Mouse (Mus musculus) hindbrain, embryonic 15.5 days (tissue): ENCODE measurements around the gene Slc17a4. TPM values are rescaled to one million over a fixed set of nuclear protein-coding genes. Genes with fewer than 3 reads are reported as not detected.

Experiments used
- ATAC-seq: fragments of 200-750 bp; cut with Nextera tagmentation; 2 replicates; pipeline ENCODE4 v1.8.0; 2017; ENCODE audit warnings: low read depth, moderate number of reproducible peaks, moderate TSS enrichment; ENCODE audit not compliant: low FRiP score
- H3K27ac ChIP-seq: fragments of 300-500 bp; sonication (generic); replicated peaks from 2 replicates; pipeline ENCODE4 v1.5.1; 2015; ENCODE audit warnings: mild to moderate bottlenecking, inconsistent platforms
- H3K27me3 ChIP-seq: fragments of 300-500 bp; sonication (generic); 2 replicates; pipeline ENCODE4 v1.6.1; 2015; ENCODE audit warnings: control low read depth, inconsistent platforms
- H3K36me3 ChIP-seq: fragments of 300-500 bp; sonication (generic); 2 replicates; pipeline ENCODE4 v1.6.1; 2015; ENCODE audit warnings: control low read depth, inconsistent platforms
- H3K4me1 ChIP-seq: fragments of 300-500 bp; sonication (generic); replicated peaks from 2 replicates; pipeline ENCODE4 v1.6.1; 2015; ENCODE audit warnings: control low read depth, inconsistent platforms
- H3K4me2 ChIP-seq: fragments of 300-500 bp; sonication (generic); 2 replicates; pipeline ENCODE4 v1.6.1; 2015; ENCODE audit warnings: moderate library complexity, mild to moderate bottlenecking, inconsistent platforms
- H3K4me3 ChIP-seq: fragments of 300-500 bp; sonication (generic); 2 replicates; pipeline ENCODE4 v1.5.1; 2015; ENCODE audit warnings: mild to moderate bottlenecking, inconsistent platforms
- H3K9ac ChIP-seq: fragments of 300-500 bp; sonication (generic); 2 replicates; pipeline ENCODE4 v1.6.1; 2015; ENCODE audit warnings: inconsistent platforms
- H3K9me3 ChIP-seq: fragments of 300-500 bp; sonication (generic); 2 replicates; pipeline ENCODE4 v1.6.1; 2016; ENCODE audit warnings: control low read depth, inconsistent platforms
- WGBS: fragments of 180-500 bp; shearing (Covaris S2); methylation state at CpG from one replicate; pipeline ENCODE4 v1.1.7; 2015; 5-methylcytosine and 5-hydroxymethylcytosine counted together
- polyA plus RNA-seq: library from polyadenylated mRNA; unstranded; fragments of >200 nt; fragmentation: Nextera tagmentation; extraction: Ambion mirVana; gene quantifications from 2 replicates; pipeline ENCODE4 v1.2.1, GENCODE M21; 2015

The Slc17a4 gene
- polyA plus RNA-seq, 1 experiment from 2014 or later = not detected

GRCm38 (mm10) chr13:23928637-23929036 lies 13.8 kb upstream of the Slc17a4 start:
- H3K27ac ChIP-seq = no peak overlapping the region
- no peak overlapping the region for H3K4me3 ChIP-seq
- no peak overlapping the region for H3K9ac ChIP-seq
- ATAC-seq = no peak
- no peaks in the 10 kb centered on the region for H3K4me1 ChIP-seq
- H3K27me3 ChIP-seq = no peaks in the 10 kb centered on the region
- WGBS = 78% methylated on average over 3 of the region's 3 CpGs
- H3K36me3 ChIP-seq = no peaks in the 10 kb centered on the region
- no peaks in the 10 kb centered on the region for H3K9me3 ChIP-seq
- H3K4me2 ChIP-seq = no peak overlapping the region

DNA sequence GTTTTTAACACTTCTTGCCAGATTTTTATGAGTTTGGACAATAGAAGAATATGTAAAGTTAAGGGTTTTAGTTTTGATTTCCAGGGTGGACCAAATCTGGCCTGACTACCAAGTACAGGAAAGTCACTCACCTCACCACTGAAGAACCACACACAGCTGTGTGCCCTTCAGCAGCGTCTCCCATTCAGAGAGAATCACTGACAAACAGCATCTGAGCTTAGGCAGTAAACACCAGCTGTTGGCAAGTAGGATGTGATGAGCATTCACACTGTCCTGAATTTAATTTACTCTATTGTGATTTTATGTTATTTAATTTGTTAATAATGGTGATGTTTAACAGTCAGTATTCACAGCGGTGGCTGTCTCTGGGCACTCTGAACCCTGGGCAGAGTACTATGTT lies 11.0 kb upstream of the Slc17a4 start:
- WGBS = 79% methylated on average over 2 of the region's 2 CpGs
- no peaks in the 10 kb centered on the region for H3K27me3 ChIP-seq

GRCm38 (mm10) chr13:23917674-23918073 lies 2.9 kb upstream of the Slc17a4 start:
- Histone ChIP-seq H3K27me3 (no peaks in the 10 kb centered on the region), H3K4me1 (no peaks in the 10 kb centered on the region), H3K4me3 (no peak overlapping the region), H3K9me3 (no peaks in the 10 kb centered on the region), H3K4me2 (no peak overlapping the region), H3K36me3 (no peaks in the 10 kb centered on the region), H3K27ac (no peak overlapping the region), H3K9ac (no peak overlapping the region)
- ATAC-seq = no peak
- WGBS = 91% methylated on average over 4 of the region's 4 CpGs

More for the DNA sequence above, 11.0 kb upstream of the Slc17a4 start:
- H3K4me3 ChIP-seq = no peak overlapping the region
- ATAC-seq = no peak
- no peaks in the 10 kb centered on the region for H3K36me3 ChIP-seq
- no peak overlapping the region for H3K9ac ChIP-seq
- no peak overlapping the region for H3K27ac ChIP-seq
- H3K4me1 ChIP-seq = no peaks in the 10 kb centered on the region
- no peak overlapping the region for H3K4me2 ChIP-seq
- H3K9me3 ChIP-seq = no peaks in the 10 kb centered on the region

- Histone ChIP-seq H3K9ac (no peak overlapping the region), H3K4me3 (no peak overlapping the region), H3K4me1 (no peaks in the 10 kb centered on the region), H3K36me3 (no peaks in the 10 kb centered on the region), H3K27me3 (no peaks in the 10 kb centered on the region), H3K9me3 (no peaks in the 10 kb centered on the region), H3K27ac (no peak overlapping the region), H3K4me2 (no peak overlapping the region)
- WGBS = 81% methylated on average over 1 of the region's 1 CpGs
- ATAC-seq = peak; percentile 54; the same call in 1 of the 2 replicates
Measured at GRCm38 (mm10) chr13:23916132-23916531, 1.3 kb upstream of the Slc17a4 start.

GRCm38 (mm10) chr13:23913791-23914306 lies 960 bp downstream of the Slc17a4 start:
- Histone ChIP-seq H3K9me3 (no peaks in the 10 kb centered on the region), H3K27ac (no peak overlapping the region), H3K4me3 (no peak overlapping the region), H3K27me3 (no peaks in the 10 kb centered on the region), H3K36me3 (no peaks in the 10 kb centered on the region), H3K4me1 (no peaks in the 10 kb centered on the region), H3K4me2 (no peak overlapping the region), H3K9ac (no peak overlapping the region)
- WGBS = 55% methylated on average over 6 of the region's 6 CpGs
- no peak for ATAC-seq

DNA sequence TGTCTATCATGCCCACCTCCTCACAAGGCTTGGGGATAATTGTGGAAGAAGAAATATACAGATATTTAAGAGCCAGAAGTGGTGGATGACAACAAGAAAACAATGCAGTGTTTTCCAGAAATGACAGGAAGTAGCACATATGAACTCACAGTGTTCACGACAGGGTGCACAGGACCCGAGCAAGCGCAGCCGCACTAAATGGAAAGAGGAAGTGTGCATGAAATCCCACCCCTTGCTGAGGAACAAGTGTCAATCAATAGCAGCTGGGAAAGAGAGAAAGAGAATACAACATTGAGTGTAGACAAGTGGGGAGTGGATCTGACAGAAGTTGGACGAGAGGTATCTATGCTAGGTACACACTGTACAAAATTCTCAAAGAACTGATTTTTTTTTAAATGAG lies 3.5 kb downstream of the Slc17a4 start:
- no peaks in the 10 kb centered on the region for H3K9me3 ChIP-seq
- ATAC-seq = no peak
- no peaks in the 10 kb centered on the region for H3K4me1 ChIP-seq
- H3K4me2 ChIP-seq = no peak overlapping the region
- 85% methylated on average over 5 of the region's 5 CpGs for WGBS
- H3K4me3 ChIP-seq = no peak overlapping the region
- H3K36me3 ChIP-seq = no peaks in the 10 kb centered on the region
- H3K27me3 ChIP-seq = no peaks in the 10 kb centered on the region
- no peak overlapping the region for H3K27ac ChIP-seq
- H3K9ac ChIP-seq = no peak overlapping the region

DNA sequence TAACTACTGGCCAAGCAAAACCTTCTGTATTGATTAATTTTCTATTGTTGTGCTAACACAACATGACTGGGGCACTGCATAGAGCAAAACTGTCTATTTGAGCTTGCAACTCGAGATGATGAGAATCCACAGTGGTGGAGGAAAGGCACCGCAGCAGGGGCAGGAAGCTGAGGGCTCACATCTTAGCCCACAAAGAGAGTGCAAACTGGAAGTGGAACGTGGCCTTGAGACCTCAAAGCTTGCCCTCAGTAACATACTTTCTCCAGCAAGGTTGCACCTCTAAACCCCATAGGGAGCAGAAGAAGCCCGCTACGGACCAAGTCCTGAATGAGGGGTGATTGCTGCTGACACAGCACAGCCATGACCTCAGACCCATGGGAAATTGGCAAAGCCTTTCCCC lies 4.7 kb downstream of the Slc17a4 start:
- 87% methylated on average over 5 of the region's 5 CpGs for WGBS
- no peak for ATAC-seq
- H3K27ac ChIP-seq = no peak overlapping the region
- no peak overlapping the region for H3K9ac ChIP-seq
- no peaks in the 10 kb centered on the region for H3K9me3 ChIP-seq
- no peaks in the 10 kb centered on the region for H3K4me1 ChIP-seq
- no peak overlapping the region for H3K4me2 ChIP-seq
- no peak overlapping the region for H3K4me3 ChIP-seq
- H3K27me3 ChIP-seq = no peaks in the 10 kb centered on the region
- H3K36me3 ChIP-seq = no peaks in the 10 kb centered on the region

DNA sequence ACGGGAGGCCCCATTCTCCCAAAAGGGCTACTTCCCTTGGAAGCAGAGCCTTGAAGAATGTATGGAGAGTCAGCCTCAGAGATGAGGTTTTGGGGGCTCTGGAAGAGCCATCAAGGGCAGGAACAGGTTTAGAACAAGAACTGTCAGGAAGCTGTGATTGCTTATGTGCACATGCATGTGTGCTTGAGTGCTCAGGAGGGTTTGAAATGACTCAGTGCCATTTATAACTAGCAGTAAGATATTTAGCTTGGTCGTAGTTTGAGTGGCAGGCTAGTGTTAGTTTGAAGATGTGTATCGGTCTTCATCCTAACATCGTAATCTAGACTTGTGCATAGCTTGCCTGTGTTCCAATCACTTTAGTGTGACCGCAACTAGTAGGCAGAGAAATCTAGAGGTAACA lies 7.9 kb downstream of the Slc17a4 start:
- H3K36me3 ChIP-seq = no peaks in the 10 kb centered on the region
- no peaks in the 10 kb centered on the region for H3K27me3 ChIP-seq
- H3K4me1 ChIP-seq = no peaks in the 10 kb centered on the region
- no peak overlapping the region for H3K4me3 ChIP-seq
- no peaks in the 10 kb centered on the region for H3K9me3 ChIP-seq
- no peak overlapping the region for H3K9ac ChIP-seq
- 94% methylated on average over 5 of the region's 5 CpGs for WGBS
- no peak overlapping the region for H3K27ac ChIP-seq
- ATAC-seq = no peak
- no peak overlapping the region for H3K4me2 ChIP-seq

DNA sequence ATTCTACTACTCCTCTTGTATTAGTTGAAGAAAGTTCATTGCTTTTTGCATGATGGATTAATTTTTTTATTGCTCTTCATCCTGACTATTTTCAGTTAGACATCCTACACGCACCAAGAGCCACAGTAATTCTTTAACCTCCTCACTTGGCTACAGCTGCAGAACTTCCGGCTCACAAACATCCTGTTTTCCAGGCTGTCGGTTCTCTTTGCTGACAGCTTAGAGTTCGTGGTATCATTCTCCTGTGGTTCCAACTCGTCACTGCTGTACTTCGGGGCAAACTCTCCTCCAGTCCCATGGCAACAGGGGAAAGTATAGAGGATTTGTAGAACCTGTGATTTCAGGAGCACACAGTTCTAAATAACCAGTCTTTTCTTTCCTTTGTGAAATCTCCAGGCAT lies 16.6 kb downstream of the Slc17a4 start:
- H3K36me3 ChIP-seq = no peaks in the 10 kb centered on the region
- WGBS = 56% methylated on average over 6 of the region's 6 CpGs
- ATAC-seq = no peak

DNA sequence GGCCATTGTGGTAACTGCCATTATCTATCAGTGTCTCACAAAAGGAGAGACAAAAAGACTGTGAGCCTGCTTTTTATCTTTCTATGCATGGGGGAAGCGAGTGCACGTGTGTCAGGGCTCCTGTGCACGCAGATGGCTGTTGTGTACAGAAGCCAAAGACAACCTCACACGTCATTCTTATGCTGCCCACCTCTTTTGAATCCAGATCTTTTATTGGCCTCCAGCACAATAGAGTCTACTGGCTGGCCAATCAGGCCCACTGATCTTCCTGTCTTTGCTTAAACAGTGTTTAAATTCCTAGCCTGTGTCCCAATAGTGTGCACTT lies 21.6 kb downstream of the Slc17a4 start:
- H3K4me2 ChIP-seq = no peak overlapping the region
- no peaks in the 10 kb centered on the region for H3K4me1 ChIP-seq
- H3K27me3 ChIP-seq = no peaks in the 10 kb centered on the region
- no peak overlapping the region for H3K9ac ChIP-seq
- H3K9me3 ChIP-seq = no peaks in the 10 kb centered on the region
- H3K27ac ChIP-seq = no peak overlapping the region
- 25% methylated on average over 4 of the region's 4 CpGs for WGBS
- H3K4me3 ChIP-seq = no peak overlapping the region
- ATAC-seq = 0 out of 2 replicates have a peak, but pooled peaks have one; percentile 23
- no peaks in the 10 kb centered on the region for H3K36me3 ChIP-seq

More for the DNA sequence above, 16.6 kb downstream of the Slc17a4 start:
- Histone ChIP-seq H3K9me3 (no peaks in the 10 kb centered on the region), H3K27ac (no peak overlapping the region), H3K27me3 (no peaks in the 10 kb centered on the region), H3K4me1 (no peaks in the 10 kb centered on the region), H3K4me2 (no peak overlapping the region), H3K9ac (no peak overlapping the region), H3K4me3 (no peak overlapping the region)

GRCm38 (mm10) chr13:23892592-23893268 lies 22.1 kb downstream of the Slc17a4 start:
- Histone ChIP-seq H3K27ac (no peak overlapping the region), H3K36me3 (no peaks in the 10 kb centered on the region), H3K9me3 (no peaks in the 10 kb centered on the region), H3K4me1 (no peaks in the 10 kb centered on the region), H3K4me2 (no peak overlapping the region), H3K9ac (no peak overlapping the region), H3K27me3 (no peaks in the 10 kb centered on the region), H3K4me3 (no peak overlapping the region)
- no peak for ATAC-seq
- WGBS = 22% methylated on average over 9 of the region's 9 CpGs

GRCm38 (mm10) chr13:23889011-23889605 lies 25.7 kb downstream of the Slc17a4 start:
- H3K27me3 ChIP-seq = no peaks in the 10 kb centered on the region
- no peak overlapping the region for H3K27ac ChIP-seq
- H3K9me3 ChIP-seq = no peaks in the 10 kb centered on the region
- ATAC-seq = no peak
- no peak overlapping the region for H3K4me3 ChIP-seq
- H3K4me2 ChIP-seq = no peak overlapping the region
- no peak overlapping the region for H3K9ac ChIP-seq
- no peaks in the 10 kb centered on the region for H3K36me3 ChIP-seq
- WGBS = 74% methylated on average over 6 of the region's 6 CpGs
- no peaks in the 10 kb centered on the region for H3K4me1 ChIP-seq
